Mouse (Mus musculus) cerebellum, postnatal 14 days (tissue): Measurements from ENCODE around the gene Impdh1.
A peak's percentile ranks its signal among the peaks of the same experiment; 100 is the strongest.

Experiments
- DNase-seq, 2 experiments: peaks; one replicate each; pipeline ENCODE4 v3.0.0; 2021; ENCODE audit warnings: mixed read lengths in 2 of 2

Gene Impdh1

GRCm38 (mm10) chr6:29211806-29212492 is 4.2 kb downstream of the Impdh1 start:
- peak; percentile 86 to 90 for DNase-seq

GRCm38 (mm10) chr6:29211146-29211545 is 5.0 kb downstream of the Impdh1 start:
- DNase-seq = peak; percentile 75 to 79

- DNase-seq = no peak
Observed at GRCm38 (mm10) chr6:29210231-29210936, 5.8 kb downstream of the Impdh1 start.

- DNase-seq = no peak
Observed at GRCm38 (mm10) chr6:29208178-29208577, 8.0 kb downstream of the Impdh1 start.

- no peak for DNase-seq
Observed at GRCm38 (mm10) chr6:29207017-29207416, 9.1 kb downstream of the Impdh1 start.

- no peak for DNase-seq
Observed at GRCm38 (mm10) chr6:29206006-29206405, 10.2 kb downstream of the Impdh1 start.

GRCm38 (mm10) chr6:29204932-29205614 is 11.1 kb downstream of the Impdh1 start:
- DNase-seq = peak; percentile 79 to 84

GRCm38 (mm10) chr6:29203861-29204585 is 12.1 kb downstream of the Impdh1 start:
- no peak for DNase-seq

- DNase-seq = no peak
Observed at GRCm38 (mm10) chr6:29203096-29203495, 13.1 kb downstream of the Impdh1 start.

- no peak for DNase-seq
Observed at GRCm38 (mm10) chr6:29201988-29202387, 14.2 kb downstream of the Impdh1 start.

- DNase-seq = no peak
Observed at GRCm38 (mm10) chr6:29201341-29201740, 14.8 kb downstream of the Impdh1 start.

GRCm38 (mm10) chr6:29200496-29200895 is 15.7 kb downstream of the Impdh1 start:
- DNase-seq = no peak

- DNase-seq = no peak
Observed at GRCm38 (mm10) chr6:29199223-29199855, 16.8 kb downstream of the Impdh1 start.

GRCm38 (mm10) chr6:29198309-29199222 is 17.6 kb downstream of the Impdh1 start:
- peak; percentile 94 to 96 for DNase-seq

GRCm38 (mm10) chr6:29195846-29196698 is 20.1 kb downstream of the Impdh1 start:
- no peak for DNase-seq

- DNase-seq = no peak
Observed at GRCm38 (mm10) chr6:29195146-29195545, 21.0 kb downstream of the Impdh1 start.

- DNase-seq = no peak
Observed at GRCm38 (mm10) chr6:29193961-29194750, 22.0 kb downstream of the Impdh1 start.

GRCm38 (mm10) chr6:29187936-29188335 is 28.2 kb downstream of the Impdh1 start:
- DNase-seq = no peak

- DNase-seq = no peak
Observed at GRCm38 (mm10) chr6:29179843-29180242, 36.3 kb downstream of the Impdh1 start.
